Mouse (Mus musculus) neural tube, embryonic 11.5 days (tissue): Measurements from ENCODE around the gene Mis18a. TPM values are rescaled to one million over a fixed set of nuclear protein-coding genes. Genes with fewer than 3 reads are reported as not detected.

ENCODE experiments used
- ATAC-seq: fragments of 200-750 bp; cut with Nextera tagmentation; 2 replicates; pipeline ENCODE4 v1.8.0; 2017; ENCODE audit warnings: moderate number of reproducible peaks, mild to moderate bottlenecking, moderate TSS enrichment, moderate library complexity; ENCODE audit not compliant: insufficient read depth, low FRiP score, low TSS enrichment
- DNase-seq: peaks from one replicate; pipeline ENCODE4 v3.0.0-alpha.2; 2015; ENCODE audit warnings: low spot score
- H3K27ac ChIP-seq: fragments of 300-500 bp; sonication (generic); 2 replicates; pipeline ENCODE4 v1.5.1; 2014; ENCODE audit warnings: low read depth, mild to moderate bottlenecking, low read length
- H3K27me3 ChIP-seq: fragments of 300-500 bp; sonication (generic); 2 replicates; pipeline ENCODE4 v1.6.1; 2014; ENCODE audit warnings: mild to moderate bottlenecking, low read length, mixed read lengths; ENCODE audit not compliant: control insufficient read depth, insufficient read depth
- H3K36me3 ChIP-seq: fragments of 300-500 bp; sonication (generic); 2 replicates; pipeline ENCODE4 v1.6.1; 2014; ENCODE audit warnings: mild to moderate bottlenecking, low read length, moderate library complexity, mixed read lengths; ENCODE audit not compliant: control insufficient read depth, insufficient read depth
- H3K4me1 ChIP-seq: fragments of 300-500 bp; sonication (generic); 2 replicates; pipeline ENCODE4 v1.6.1; 2014; ENCODE audit warnings: low read length, mixed read lengths; ENCODE audit not compliant: control insufficient read depth, insufficient read depth
- H3K4me2 ChIP-seq: fragments of 300-500 bp; sonication (generic); 2 replicates; pipeline ENCODE4 v1.6.1; 2014; ENCODE audit warnings: low read depth, mild to moderate bottlenecking, moderate library complexity
- H3K4me3 ChIP-seq: fragments of 300-500 bp; sonication (generic); 2 replicates; pipeline ENCODE4 v1.5.1; 2014; ENCODE audit warnings: low read depth, low read length
- H3K9ac ChIP-seq: fragments of 300-500 bp; sonication (generic); 2 replicates; pipeline ENCODE4 v1.6.1; 2014; ENCODE audit warnings: mild to moderate bottlenecking, low read length
- H3K9me3 ChIP-seq: fragments of 300-500 bp; sonication (generic); 2 replicates; pipeline ENCODE4 v1.6.1; 2016; ENCODE audit warnings: low read length; ENCODE audit not compliant: control insufficient read depth
- WGBS: fragments of 180-500 bp; shearing (Covaris S2); extraction: QIAGEN DNeasy Blood & Tissue Kit; methylation state at CpG from one replicate; pipeline ENCODE4 v1.1.7; 2014; 5-methylcytosine and 5-hydroxymethylcytosine counted together
- polyA plus RNA-seq: library from polyadenylated mRNA; unstranded; fragments of >200 nt; fragmentation: Nextera tagmentation; extraction: Ambion mirVana; gene quantifications from 2 replicates; pipeline ENCODE4 v1.2.1, GENCODE M21; 2014

Mis18a gene
- polyA plus RNA-seq, 1 experiment from 2014 or later = 63.6 TPM

- Histone ChIP-seq H3K27ac (no peak overlapping the region), H3K27me3 (no peaks in the 10 kb centered on the region), H3K9ac (no peak overlapping the region), H3K4me3 (no peak overlapping the region), H3K4me1 (0 out of 2 replicates have a peak, but pooled peaks cover 2% of the 10 kb centered on the region), H3K9me3 (no peaks in the 10 kb centered on the region), H3K4me2 (no peak overlapping the region), H3K36me3 (no peaks in the 10 kb centered on the region)
- WGBS = 67% methylated on average over 9 of the region's 9 CpGs
- ATAC-seq = no peak
- peak; percentile 56 for DNase-seq
These were observed 32.5 kb downstream of the Mis18a start for GRCm38 (mm10) chr16:90694719-90695118.

DNA sequence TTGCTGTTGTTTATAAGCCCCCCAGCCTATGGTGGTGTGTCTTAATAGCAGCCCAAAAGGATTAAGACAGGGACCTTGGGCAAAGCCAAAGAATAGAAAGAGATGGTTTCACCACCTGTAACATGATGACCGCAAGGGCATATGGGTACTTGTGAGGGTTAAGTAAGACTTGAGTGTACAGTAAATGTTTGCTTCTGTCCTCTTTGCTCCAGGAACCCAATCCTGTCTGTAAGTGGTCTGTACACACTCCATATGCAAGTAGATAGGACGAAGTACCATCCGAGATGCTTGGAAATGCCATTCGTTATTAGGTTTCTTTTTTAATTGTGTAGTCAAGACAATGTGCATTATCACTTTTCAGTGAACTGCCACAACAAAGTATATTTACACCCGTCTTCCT is 33.6 kb downstream of the Mis18a start:
- Histone ChIP-seq H3K4me3 (no peak overlapping the region), H3K9ac (no peak overlapping the region), H3K4me1 (0 out of 2 replicates have a peak, but pooled peaks cover 2% of the 10 kb centered on the region), H3K4me2 (no peak overlapping the region), H3K36me3 (no peaks in the 10 kb centered on the region), H3K27ac (no peak overlapping the region), H3K27me3 (no peaks in the 10 kb centered on the region), H3K9me3 (no peaks in the 10 kb centered on the region)
- ATAC-seq = no peak
- 92% methylated on average over 5 of the region's 5 CpGs for WGBS
- no peak for DNase-seq

- H3K36me3 ChIP-seq = no peaks in the 10 kb centered on the region
- 85% methylated on average over 15 of the region's 15 CpGs for WGBS
- H3K9ac ChIP-seq = no peak overlapping the region
- H3K27me3 ChIP-seq = no peaks in the 10 kb centered on the region
- H3K4me3 ChIP-seq = no peak overlapping the region
- ATAC-seq (no peak), DNase-seq (no peak)
- no peak overlapping the region for H3K4me2 ChIP-seq
- 0 out of 2 replicates have a peak, but pooled peaks cover 2% of the 10 kb centered on the region for H3K4me1 ChIP-seq
- H3K9me3 ChIP-seq = no peaks in the 10 kb centered on the region
- no peak overlapping the region for H3K27ac ChIP-seq
These were observed 34.4 kb downstream of the Mis18a start for GRCm38 (mm10) chr16:90692704-90693385.

GRCm38 (mm10) chr16:90687687-90688263 is 39.4 kb downstream of the Mis18a start:
- Histone ChIP-seq H3K36me3 (no peaks in the 10 kb centered on the region), H3K9ac (no peak overlapping the region), H3K4me3 (no peak overlapping the region), H3K4me1 (no peaks in the 10 kb centered on the region), H3K27me3 (no peaks in the 10 kb centered on the region), H3K9me3 (no peaks in the 10 kb centered on the region), H3K4me2 (no peak overlapping the region), H3K27ac (no peak overlapping the region)
- ATAC-seq = no peak
- WGBS = 71% methylated on average over 12 of the region's 12 CpGs
- no peak for DNase-seq

DNA sequence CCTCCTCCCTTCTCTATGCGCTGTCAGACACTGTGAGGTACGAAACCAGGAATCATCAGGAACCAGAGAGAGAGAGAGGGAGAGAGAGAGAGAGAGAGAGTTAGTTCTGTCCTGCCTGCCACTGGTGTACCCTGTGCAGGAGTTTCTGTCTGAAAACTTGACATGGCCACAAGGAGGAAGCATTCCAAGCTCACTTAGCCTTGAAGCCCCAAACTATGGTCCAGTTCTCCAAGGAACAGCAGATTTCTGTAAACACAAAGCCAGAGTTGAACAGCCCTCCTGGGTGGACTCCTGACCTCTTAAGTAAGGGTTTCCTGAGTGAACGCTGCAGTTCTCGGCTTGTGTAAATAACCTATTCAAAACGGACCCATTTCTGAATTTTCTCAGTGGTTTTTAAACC is 40.2 kb downstream of the Mis18a start:
- H3K9me3 ChIP-seq = no peaks in the 10 kb centered on the region
- H3K4me3 ChIP-seq = no peak overlapping the region
- H3K27ac ChIP-seq = no peak overlapping the region
- H3K4me2 ChIP-seq = no peak overlapping the region
- no peaks in the 10 kb centered on the region for H3K4me1 ChIP-seq
- 66% methylated on average over 4 of the region's 5 CpGs for whole genome bisulfite sequencing
- H3K9ac ChIP-seq = no peak overlapping the region
- H3K27me3 ChIP-seq = no peaks in the 10 kb centered on the region
- H3K36me3 ChIP-seq = no peaks in the 10 kb centered on the region
- ATAC-seq (no peak), DNase-seq (no peak)

DNA sequence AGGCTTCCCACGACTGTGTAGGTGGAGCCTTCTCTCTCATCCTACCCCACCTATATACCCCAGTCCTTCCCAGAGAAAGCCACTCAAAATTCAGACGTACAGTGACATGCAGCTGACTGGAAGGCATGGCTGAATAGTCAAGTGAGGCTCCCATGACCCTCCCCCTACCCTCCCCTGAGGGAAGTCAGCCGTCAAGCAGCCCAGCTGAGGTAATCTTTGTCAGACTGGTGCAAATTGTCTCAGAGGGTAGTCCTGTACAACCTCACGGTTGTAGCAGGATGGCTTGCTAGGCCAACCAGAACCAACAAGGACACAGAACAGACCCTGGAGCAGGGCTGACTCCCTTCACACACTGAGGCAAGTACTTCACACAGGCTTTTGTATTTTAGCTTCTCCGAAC is 43.1 kb downstream of the Mis18a start:
- no peaks in the 10 kb centered on the region for H3K27me3 ChIP-seq
- H3K4me2 ChIP-seq = no peak overlapping the region
- no peaks in the 10 kb centered on the region for H3K9me3 ChIP-seq
- WGBS = 68% methylated on average over 5 of the region's 5 CpGs
- H3K4me3 ChIP-seq = no peak overlapping the region
- ATAC-seq = no peak
- H3K4me1 ChIP-seq = no peaks in the 10 kb centered on the region
- DNase-seq = no peak
- no peak overlapping the region for H3K27ac ChIP-seq
- H3K9ac ChIP-seq = no peak overlapping the region
- no peaks in the 10 kb centered on the region for H3K36me3 ChIP-seq

DNA sequence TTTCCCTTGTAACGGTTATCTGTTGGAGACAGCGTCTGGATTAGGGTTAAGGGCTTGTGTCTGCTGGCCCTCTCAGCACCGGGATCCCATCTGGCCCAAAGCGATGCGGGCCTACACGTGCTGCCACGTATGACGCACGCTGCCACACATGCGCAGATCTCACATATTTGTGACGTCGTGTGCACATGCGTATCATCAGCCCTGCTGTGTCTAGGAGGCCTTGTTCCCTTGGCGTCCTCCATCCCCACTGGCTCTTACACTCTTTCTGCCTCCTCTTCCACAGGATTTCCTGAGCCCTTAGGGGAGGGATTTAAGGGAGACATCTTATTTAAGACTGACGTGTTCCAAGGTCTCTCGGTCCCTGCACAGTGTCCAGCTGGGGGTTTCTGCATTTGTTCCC is 47.2 kb downstream of the Mis18a start:
- H3K4me2 ChIP-seq = no peak overlapping the region
- 91% methylated on average over 16 of the region's 16 CpGs for WGBS
- H3K4me1 ChIP-seq = no peaks in the 10 kb centered on the region
- no peaks in the 10 kb centered on the region for H3K27me3 ChIP-seq
- no peak for ATAC-seq
- H3K36me3 ChIP-seq = no peaks in the 10 kb centered on the region
- H3K9me3 ChIP-seq = no peaks in the 10 kb centered on the region
- H3K9ac ChIP-seq = no peak overlapping the region
- no peak overlapping the region for H3K4me3 ChIP-seq
- DNase-seq = no peak
- no peak overlapping the region for H3K27ac ChIP-seq

GRCm38 (mm10) chr16:90678820-90679219 is 48.4 kb downstream of the Mis18a start:
- Histone ChIP-seq H3K27me3 (no peaks in the 10 kb centered on the region), H3K4me2 (no peak overlapping the region), H3K9me3 (no peaks in the 10 kb centered on the region), H3K36me3 (no peaks in the 10 kb centered on the region), H3K4me3 (no peak overlapping the region), H3K27ac (no peak overlapping the region), H3K4me1 (no peaks in the 10 kb centered on the region), H3K9ac (no peak overlapping the region)
- ATAC-seq (no peak), DNase-seq (no peak)
- WGBS = 88% methylated on average over 3 of the region's 3 CpGs

GRCm38 (mm10) chr16:90676920-90677574 is 50.2 kb downstream of the Mis18a start:
- DNase-seq (no peak), ATAC-seq (no peak)
- 67% methylated on average over 20 of the region's 20 CpGs for WGBS
- H3K27ac ChIP-seq = no peak overlapping the region
- H3K27me3 ChIP-seq = no peaks in the 10 kb centered on the region
- H3K36me3 ChIP-seq = no peaks in the 10 kb centered on the region
- no peak overlapping the region for H3K4me2 ChIP-seq
- no peak overlapping the region for H3K4me3 ChIP-seq
- no peak overlapping the region for H3K9ac ChIP-seq
- no peaks in the 10 kb centered on the region for H3K9me3 ChIP-seq
- H3K4me1 ChIP-seq = no peaks in the 10 kb centered on the region
